Mouse (Mus musculus) MEL (cell line): Measurements from ENCODE around the gene Dand5.
A peak's percentile ranks its signal among the peaks of the same experiment; 100 is the strongest.

Source experiments
- CTCF ChIP-seq, 3 experiments: IDR thresholded peaks in 2 of 3; conservative IDR thresholded peaks in 1 of 3; 2 replicates each; pipeline ENCODE4 v1.5.1; 2011 to 2012; ENCODE audit warnings: low read length in 3 of 3, low read depth in 2 of 3, mild to moderate bottlenecking in 2 of 3, improper control_type of control experiment in 1 of 3, inconsistent platforms in 1 of 3, mixed read lengths in 1 of 3, moderate library complexity in 1 of 3; ENCODE audit not compliant: control insufficient read depth in 1 of 3, insufficient read depth in 1 of 3, poor library complexity in 1 of 3, severe bottlenecking in 1 of 3
- EP300 ChIP-seq, 2 experiments: IDR thresholded peaks; 2 replicates each; pipeline ENCODE4 v1.6.1; 2011; ENCODE audit warnings: improper control_type of control experiment in 2 of 2, low read length in 2 of 2, low read depth in 1 of 2, mild to moderate bottlenecking in 1 of 2
- GATA1 ChIP-seq: IDR thresholded peaks from 2 replicates; pipeline ENCODE4 v1.6.1; 2011; ENCODE audit warnings: low read depth, low read length, improper control_type of control experiment
- HCFC1 ChIP-seq: IDR thresholded peaks from 2 replicates; pipeline ENCODE4 v1.6.1; 2012; ENCODE audit warnings: low read depth, mild to moderate bottlenecking, inconsistent platforms, low read length, improper control_type of control experiment, moderate library complexity
- KAT2A ChIP-seq: conservative IDR thresholded peaks from 2 replicates; pipeline ENCODE4 v1.6.1; 2012; ENCODE audit warnings: low read depth, low read length, improper control_type of control experiment, inconsistent platforms
- MYC ChIP-seq: IDR thresholded peaks from 2 replicates; pipeline ENCODE4 v1.6.1; 2011; ENCODE audit warnings: low read depth, mild to moderate bottlenecking, low read length, improper control_type of control experiment, moderate library complexity
- NRF1 ChIP-seq: IDR thresholded peaks from 2 replicates; pipeline ENCODE4 v1.6.1; 2014; ENCODE audit warnings: low read depth, mild to moderate bottlenecking, inconsistent platforms, low read length, improper control_type of control experiment, moderate library complexity; ENCODE audit not compliant: poor library complexity, insufficient read depth, severe bottlenecking
- POLR2A ChIP-seq, 2 experiments: IDR thresholded peaks; 2 replicates each; pipeline ENCODE4 v1.6.1; 2011 to 2012; ENCODE audit warnings: low read length in 2 of 2, mild to moderate bottlenecking in 2 of 2, control low read depth in 1 of 2, improper control_type of control experiment in 1 of 2, low read depth in 1 of 2, moderate library complexity in 1 of 2; ENCODE audit not compliant: control insufficient read depth in 1 of 2, insufficient read depth in 1 of 2, poor library complexity in 1 of 2
- TAL1 ChIP-seq: IDR thresholded peaks from 2 replicates; pipeline ENCODE4 v1.6.1; 2012; ENCODE audit warnings: mild to moderate bottlenecking, inconsistent platforms, low read length, moderate library complexity, mixed read lengths
- TBP ChIP-seq: IDR thresholded peaks from 2 replicates; pipeline ENCODE4 v1.8.0; 2011; ENCODE audit warnings: low read depth, low read length, improper control_type of control experiment

GRCm38 (mm10) chr8:84799999-84800831, 22.4 kb downstream of the Dand5 start, which contains the start of gene Nfix:
- TF ChIP-seq HCFC1 = 0 out of 2 replicates have a peak, but pooled peaks have one; percentile 23
- TF ChIP-seq GATA1 = no peak
- TF ChIP-seq NRF1 = peak; percentile 14; the same call in 1 of the 2 replicates
- TF ChIP-seq CTCF (IDR thresholded peaks at IDR 0.05 in 2 of 3, conservative IDR thresholded peaks at IDR 0.05 in 1 of 3; ENCODE audit: control insufficient read depth in 1 of 3, insufficient read depth in 1 of 3, low read depth in 2 of 3, low read length in 3 of 3, poor library complexity in 1 of 3, severe bottlenecking in 1 of 3) = no peak
- TF ChIP-seq MYC = peak; percentile 80
- TF ChIP-seq KAT2A = no peak
- TF ChIP-seq EP300 (IDR thresholded peaks at IDR 0.05; ENCODE audit: low read depth in 1 of 2, low read length in 2 of 2) = no peak
- no peak for TF ChIP-seq TBP
- peak; percentile 34 to 50; a peak in 1 of 4 replicates for TF ChIP-seq POLR2A (IDR thresholded peaks at IDR 0.05; ENCODE audit: control insufficient read depth in 1 of 2, insufficient read depth in 1 of 2, low read depth in 1 of 2, low read length in 2 of 2, poor library complexity in 1 of 2)
- TF ChIP-seq TAL1 = no peak
